Mouse (Mus musculus) liver (tissue): Measurements from ENCODE around the gene Sbk2.

Experiments used
- DNase-seq: peaks from one replicate; pipeline ENCODE4 v3.0.0-alpha.2; 2020; ENCODE audit warnings: mixed read lengths

Gene Sbk2

DNA sequence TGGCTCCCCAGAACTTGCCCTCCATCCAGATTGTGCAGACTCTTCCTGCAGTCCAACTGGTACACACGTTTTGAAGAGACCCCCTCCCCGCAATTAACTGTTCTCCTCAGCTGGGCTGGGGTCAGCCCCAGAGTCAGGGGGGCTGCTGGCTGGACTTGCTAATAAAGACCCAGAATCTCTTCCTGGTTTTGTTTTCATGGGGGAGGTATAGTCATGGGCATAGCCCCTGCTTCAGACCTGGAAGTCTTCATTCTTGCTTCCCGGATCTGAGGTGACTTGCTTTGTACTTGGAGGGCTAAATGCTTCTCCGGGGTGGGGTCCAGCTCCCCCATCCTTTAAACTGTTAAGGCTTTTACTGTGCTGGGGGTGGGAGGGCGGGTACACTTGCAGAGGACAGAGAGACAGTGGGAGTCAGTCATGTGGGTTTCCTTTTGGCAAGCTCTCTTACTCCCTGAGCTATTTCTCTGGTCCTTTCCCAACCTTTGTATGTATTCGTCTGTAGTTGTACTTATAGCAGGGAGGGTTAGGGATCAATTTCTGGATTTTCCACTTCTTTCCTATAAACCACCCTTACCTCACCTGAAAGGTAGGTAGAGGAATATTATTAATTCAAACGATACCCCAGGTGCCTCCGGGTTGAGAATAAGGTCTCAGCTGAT is 42.3 kb downstream of the Sbk2 start, which contains the start of gene Nat14:
Nat14 (plus strand) TSS at position 205 of the 659 bp plus-strand sequence.
- no peak for DNase-seq

DNA sequence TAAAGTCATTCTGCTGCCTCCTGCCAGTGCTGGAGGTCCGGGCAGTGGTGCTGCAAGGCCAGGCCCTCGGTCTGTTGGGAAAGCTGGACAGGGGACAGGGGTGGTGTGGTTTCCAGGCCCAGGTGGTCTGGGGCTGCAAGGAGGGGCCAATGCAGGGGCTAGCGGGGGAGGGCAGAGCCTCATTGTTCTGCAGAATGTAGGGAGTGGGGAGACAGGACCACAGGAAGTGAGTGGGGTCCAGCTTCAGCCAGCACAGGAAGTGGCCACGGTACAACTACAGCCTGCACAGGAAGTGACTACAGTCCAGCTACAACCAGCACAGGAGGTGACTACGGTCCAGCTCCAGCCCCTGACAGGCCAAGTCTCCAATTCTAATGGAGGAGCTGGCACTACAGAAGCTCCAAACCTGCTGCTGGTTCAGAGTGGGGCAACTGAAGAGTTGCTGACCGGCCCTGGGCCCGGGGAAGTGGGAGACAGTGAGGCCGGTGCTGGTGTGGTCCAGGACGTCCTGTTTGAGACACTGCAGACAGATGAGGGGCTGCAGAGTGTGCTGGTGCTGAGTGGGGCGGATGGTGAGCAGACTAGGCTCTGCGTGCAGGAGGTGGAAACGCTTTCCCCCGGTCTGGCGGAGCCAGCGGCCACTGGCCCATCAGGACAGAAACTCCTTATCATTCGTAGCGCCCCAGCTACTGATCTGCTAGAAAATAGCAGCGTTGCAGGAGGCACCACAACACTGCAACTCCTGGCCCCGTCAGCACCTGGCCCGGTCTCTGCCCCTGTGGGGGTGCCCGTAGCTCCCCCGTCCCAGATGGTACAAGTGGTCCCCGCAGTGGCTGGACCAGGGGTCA is 43.0 kb downstream of the Sbk2 start:
- DNase-seq = no peak

DNA sequence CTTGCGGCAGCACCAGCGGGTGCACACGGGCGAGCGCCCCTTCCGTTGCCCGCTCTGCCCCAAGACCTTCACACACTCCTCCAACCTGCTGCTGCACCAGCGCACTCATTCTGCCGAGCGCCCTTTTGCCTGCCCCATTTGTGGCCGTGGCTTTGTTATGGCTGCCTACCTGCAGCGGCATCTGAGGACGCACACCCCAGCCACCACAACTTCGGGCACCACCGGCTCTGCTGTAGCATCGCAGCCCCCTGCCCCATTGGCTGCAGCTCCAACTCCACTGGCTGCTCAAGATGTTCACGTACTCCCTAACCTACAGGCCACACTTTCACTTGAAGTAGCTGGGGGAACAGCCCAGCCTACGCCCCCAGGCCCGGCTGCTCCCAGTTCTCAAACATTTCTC is 43.7 kb downstream of the Sbk2 start:
- no peak for DNase-seq

DNA sequence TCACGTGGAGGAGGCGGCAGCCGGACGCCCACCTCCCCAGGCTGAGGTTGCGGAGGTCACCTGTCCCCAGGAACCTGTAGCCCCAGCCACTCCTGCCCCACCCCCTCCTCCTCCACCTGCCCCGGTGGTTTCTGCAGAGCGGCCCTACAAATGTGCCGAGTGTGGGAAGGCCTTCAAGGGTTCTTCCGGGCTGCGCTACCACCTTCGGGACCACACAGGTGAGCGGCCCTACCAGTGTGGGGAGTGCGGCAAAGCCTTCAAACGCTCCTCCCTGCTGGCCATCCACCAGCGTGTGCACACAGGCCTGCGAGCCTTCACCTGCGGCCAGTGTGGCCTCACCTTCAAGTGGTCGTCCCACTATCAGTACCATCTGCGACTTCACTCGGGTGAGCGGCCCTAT is 44.2 kb downstream of the Sbk2 start:
- no peak for DNase-seq

DNA sequence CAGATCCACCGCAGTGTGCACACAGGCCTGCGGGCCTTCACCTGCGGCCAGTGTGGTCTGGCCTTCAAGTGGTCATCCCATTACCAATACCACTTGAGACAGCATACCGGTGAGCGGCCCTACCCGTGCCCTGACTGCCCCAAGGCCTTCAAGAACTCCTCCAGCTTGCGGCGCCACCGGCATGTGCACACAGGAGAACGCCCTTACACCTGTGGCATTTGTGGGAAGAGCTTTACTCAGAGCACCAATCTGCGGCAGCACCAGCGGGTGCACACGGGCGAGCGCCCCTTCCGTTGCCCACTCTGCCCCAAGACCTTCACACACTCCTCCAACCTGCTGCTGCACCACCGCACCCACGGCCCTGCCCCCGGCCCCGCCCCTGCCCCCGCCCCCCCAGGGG is 45.1 kb downstream of the Sbk2 start:
- no peak for DNase-seq

DNA sequence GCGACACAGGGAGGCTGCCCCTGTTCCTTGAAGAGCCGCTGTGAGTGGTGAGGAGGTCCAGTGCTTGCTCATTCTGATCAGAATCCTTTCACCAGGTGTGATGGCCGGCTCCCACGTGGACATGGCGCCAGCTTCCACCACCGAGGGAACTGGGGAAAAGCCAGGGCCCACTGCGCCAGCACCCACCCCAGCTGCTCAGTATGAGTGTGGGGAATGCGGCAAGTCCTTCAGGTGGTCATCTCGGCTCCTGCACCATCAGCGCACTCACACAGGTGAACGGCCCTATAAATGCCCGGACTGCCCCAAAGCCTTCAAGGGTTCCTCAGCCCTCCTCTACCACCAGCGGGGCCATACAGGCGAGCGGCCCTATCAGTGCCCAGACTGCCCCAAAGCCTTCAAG is 45.5 kb downstream of the Sbk2 start:
- no peak for DNase-seq

DNA sequence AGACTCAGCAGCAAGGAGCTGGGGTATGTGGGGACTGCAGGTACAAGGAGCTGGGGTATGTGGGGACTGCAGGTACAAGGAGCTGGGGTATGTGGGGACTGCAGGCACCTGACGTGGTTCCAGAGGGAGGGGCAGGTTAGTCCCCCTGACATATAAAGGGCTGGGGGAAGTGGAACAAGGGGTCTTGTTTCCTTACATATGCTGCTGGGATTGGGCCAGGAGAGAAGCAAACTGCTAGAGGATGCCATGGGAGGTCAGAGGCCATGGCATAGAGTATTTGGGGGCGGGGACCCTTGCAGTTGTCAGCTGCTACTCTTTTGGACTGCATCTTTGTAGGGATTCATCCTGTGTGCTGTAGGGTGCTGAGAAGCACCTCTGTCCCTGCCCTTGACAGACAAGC is 46.7 kb downstream of the Sbk2 start:
- no peak for DNase-seq

DNA sequence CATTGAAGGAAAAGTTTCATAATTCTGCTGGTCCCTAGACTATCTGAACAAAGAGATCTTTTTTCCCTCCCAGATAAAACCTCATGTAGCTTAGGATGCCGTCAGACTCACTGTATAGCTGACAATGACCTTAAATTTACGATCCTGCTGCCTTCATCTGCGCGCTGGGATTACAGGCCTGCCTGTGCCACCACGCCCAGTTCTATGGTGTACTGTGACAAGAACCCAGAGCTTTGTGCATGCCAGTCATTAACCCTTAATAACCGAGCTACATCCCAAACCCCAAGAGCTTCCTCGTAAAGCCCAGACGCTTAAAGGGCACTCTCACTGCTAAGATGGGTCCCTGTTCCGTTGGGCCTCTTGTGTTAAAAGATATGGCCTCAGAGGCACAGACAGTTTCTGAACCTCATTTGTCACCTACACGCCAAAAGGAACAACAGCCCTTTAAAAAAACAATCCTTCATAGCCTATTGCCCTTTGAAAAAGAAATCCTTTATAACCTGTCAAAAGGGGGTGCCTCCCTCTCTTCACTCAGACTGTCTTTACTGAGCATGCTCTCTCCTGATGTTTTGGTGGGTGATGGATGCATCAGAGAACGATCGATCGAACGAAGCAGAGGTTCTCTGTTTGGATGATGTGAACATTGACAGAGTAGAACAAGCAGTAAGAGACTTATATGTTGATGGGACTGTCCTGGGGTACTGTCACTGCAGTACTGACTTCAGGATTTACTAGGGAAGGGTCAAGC is 48.4 kb downstream of the Sbk2 start:
- DNase-seq = peak; percentile 51

DNA sequence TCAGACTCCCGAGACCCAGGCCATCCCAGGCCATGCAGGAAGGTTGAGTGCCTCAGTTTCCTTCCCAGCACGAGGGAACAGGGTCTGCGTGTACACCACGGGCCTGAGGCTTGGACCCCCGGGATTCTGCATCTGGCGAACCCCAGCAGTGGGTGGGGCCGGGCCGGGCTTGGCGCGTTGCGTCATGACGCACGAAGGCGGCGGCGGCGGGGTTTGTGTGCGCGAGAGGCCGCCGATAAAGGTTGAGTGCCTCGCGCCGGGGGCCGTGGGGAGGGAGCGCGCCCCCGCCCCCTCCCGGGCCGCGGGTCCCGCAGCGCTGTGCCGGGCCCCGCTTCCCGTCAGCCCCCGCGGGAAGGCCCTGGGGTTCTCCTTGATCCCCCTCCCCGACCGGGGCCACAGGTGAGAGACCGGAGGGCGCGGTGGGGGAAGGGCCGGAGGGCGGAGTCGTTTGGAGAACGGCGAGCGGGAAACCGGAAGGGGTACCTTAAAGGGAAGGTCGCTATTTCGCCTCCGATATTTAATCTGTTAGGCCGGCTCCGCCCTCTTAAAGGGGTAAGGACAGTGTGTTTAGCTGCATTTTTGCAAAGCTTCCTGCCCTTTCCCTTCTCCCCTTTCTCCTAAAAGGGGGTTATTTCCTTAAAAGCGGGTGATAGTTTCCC is 49.1 kb downstream of the Sbk2 start, which contains the start of gene Zfp628:
Zfp628 (plus strand) TSS at position 211 of the 659 bp plus-strand sequence.
- DNase-seq = peak; percentile 93

DNA sequence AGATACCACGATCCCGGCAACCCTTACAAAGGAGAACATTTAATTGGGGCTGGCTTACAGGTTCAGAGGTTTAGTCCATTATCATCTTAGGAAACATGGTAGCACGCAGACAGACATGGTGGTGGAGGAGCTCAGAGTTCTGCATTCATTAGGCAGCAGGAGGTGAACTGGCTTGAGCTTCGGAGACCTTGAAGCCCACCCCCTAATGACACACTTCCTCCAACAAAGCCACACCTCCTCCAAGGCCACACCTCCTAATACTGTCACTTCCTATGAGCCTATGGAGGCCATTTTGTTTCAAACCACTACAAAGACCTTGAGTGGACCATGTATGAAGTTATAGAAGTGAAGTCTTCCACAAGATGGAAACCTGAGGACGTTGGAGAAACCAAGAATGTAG is 52.0 kb downstream of the Sbk2 start:
- no peak for DNase-seq

DNA sequence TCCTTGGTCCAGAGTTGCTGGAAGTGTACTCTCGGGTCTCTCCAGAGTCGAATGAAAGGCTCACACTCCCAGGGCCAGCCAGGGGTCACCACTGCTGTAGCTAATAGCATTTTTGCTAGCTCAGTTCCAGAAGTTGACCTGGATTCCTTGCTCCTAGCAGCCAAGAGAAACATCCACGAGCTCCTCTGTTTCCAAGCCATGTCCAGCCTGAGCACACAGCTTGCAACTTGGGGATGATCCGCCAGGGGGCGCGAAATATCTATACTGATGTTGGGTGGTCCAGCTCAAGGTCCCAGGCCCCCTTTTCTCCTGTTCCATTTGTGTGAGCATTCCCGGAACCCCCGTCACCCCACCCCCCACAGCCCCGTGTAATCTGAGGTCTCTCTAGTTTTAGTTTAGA is 52.6 kb downstream of the Sbk2 start:
- DNase-seq = peak; percentile 67

DNA sequence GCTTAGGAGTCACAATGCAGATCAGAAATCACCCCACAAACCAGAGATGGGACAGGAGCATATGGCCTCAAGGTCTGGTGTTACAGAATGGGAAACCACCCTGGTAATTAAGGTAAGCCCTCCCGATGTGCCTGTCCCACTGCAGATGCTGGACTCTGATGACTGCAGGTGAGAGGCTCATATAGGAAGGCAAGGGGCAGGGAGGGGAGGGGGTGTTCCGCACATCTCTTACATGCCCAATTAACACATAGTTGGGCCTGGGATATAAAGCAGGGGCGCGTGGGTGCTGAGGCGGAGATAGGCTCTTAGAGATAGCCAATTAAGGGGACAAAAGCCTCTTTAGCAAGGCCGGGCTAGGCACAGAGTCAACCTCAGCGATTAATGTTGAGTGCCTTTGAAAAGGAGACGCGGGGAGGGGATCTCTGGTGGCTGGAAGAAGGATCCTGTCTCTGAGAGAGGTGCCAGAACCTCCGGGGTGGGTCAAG is 57.7 kb downstream of the Sbk2 start, which contains the start of gene Gm36210:
Gm36210 (minus strand) TSS at position 51 of the 485 bp plus-strand sequence.
- DNase-seq = no peak

DNA sequence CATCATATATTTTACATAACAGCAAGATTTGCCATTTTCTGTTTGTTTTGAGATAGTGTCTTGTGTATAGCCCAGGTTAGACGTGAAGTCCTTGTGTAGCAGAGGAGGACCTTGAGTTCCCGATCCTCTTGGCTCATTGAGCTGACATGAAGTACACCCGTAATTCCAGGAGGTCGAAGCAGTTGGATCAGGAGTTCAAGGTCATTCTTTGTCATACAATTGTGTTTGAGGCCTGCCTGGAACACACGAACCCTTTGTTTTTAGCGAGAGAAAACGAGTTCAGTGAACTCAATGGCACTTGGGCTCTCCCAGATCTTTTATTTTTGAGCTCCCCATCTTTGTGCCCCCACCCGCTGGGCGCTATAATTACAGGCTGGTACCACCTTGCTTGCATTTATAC is 61.8 kb downstream of the Sbk2 start:
- no peak for DNase-seq

DNA sequence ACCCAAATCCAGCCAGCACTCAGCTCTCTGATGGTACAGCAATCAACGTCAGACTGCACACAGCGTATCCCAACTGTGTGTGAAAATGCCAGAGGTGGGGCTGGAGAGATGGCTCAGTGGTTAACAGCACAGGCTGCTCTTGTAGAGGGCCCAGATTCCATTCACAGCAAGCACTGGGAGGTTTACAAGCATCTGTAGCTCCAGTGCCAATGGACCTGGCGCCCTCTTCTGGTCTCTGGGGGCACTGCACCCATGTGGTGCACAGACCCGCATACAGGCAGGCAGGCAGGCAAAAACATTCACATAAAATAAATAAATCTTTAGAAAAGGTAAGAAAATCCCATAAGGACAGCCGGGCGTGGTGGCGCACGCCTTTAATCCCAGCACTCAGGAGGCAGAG is 63.0 kb downstream of the Sbk2 start:
- peak; percentile 79 for DNase-seq

DNA sequence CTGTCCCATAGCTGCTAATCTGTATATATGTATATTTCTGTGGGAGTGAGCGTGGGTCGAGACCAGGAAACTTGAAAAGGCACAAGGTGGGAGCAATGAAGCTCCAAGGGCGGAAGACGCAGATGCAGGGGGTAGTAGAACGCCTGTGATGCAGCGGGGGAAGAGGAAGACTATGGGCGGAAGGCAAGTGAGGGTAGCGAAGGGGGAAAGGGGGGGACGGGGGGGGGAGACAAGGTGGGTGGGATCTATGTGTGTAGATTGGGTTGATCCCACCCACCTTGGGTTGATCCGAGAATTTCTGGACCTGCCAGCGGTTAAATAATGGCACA is 63.7 kb downstream of the Sbk2 start:
- no peak for DNase-seq

DNA sequence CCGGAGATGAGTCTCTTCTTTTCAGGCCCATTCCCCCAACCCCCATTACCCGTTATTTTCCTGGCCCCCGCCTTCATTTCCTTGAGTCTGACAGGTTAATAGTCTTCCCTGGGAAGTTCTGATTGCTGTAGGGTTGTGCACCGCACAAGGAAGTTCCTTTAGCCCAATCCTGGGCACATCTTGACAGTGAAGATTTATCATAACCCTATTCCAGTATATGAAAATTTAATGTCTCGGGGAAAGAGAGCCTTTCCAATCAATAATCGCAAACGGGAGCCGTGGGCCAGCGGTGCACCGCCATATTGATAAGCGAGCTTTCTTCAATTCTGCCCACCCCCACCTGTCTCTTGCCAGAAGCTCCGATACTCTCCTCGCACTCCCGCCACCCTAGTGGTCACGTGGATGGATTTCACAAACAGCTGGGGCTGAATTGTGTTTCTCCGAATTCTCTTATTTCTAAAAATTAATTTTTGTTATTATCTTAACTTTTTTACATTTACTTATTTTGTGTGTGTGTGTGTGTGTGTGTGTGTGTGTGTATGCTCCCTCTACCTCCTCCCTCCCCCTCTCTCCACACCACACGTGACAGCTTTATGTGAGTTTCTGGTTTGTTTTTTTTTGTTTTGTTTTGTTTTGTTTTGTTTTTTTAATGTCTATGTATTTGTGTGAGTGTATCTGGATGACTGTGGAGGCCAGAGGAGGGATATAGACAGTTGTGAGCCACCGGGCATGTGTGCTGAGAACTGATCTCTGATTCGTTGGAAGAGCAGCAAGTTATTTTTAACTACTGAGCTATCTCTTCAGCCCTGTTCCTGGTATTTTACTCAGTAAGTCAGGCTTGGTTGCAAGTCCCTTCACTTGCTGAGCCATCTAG is 64.3 kb downstream of the Sbk2 start:
- peak; percentile 68 for DNase-seq

DNA sequence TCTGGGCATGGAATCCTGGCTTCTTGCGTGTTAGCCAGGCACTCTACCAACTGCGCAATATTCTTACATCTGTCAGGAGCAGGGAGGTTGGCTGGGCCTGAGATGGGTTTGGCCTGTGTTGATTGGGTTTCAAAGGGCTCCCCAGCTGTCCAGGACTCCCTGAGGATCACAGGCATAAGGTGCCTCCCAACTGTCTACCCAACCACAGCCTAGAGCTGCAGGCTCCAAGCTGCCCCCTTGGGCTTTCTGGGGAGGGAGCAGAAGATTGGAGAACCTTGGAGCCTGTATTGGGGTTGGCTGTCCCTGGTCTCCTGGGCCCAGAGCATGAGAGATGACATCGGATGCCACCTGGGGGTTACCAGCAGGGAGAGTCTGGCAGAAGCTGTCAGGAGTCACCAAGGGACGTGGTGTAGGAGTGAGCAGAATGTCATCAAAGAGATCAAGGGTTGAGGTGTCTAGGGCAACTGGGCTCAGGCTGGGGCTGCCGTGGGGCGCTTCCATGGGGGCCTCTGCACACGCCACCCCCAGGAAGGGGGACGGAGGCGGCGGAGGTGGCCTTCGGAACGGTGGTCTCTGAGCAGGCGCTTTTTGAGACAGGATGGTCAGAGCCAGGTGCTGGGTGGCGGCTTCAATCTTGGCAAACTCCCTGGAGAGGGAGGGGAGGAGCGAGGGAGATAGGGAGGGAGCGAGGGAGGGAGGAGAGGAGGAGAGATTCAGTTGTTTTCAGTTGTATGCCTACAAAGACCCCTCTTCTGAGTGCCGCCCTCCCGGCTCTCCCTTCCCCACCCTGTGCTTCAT is 65.2 kb downstream of the Sbk2 start:
- peak; percentile 38 for DNase-seq

DNA sequence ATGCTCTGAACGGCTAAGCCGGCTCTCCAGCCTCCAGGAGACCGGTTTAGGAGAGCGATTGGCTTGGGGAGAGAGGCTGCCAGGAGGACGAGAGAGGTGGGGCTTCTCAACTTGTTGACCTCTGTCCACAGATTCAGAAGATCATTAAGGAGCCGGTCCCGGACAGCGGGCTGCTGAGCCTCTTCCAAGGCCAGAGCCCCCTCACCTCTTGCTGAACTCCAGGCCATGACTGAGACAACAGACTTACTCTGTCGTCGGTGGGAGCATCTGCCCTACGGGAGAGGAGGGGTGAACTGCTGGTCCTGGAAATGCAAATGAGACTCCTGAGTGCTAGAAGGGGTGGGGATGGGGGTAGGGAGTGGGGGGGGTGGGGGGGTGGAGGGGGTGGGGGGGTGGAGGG is 69.0 kb downstream of the Sbk2 start:
- DNase-seq = no peak
